In genomic region chr11:11905518-11905917, GRCm38 (mm10) we compare ENCODE assay signal across 31 mouse cellular contexts. TPM values are rescaled to one million over a fixed set of nuclear protein-coding genes. Genes with fewer than 3 reads are reported as not detected.
"Had no signal": no experiment of that assay in that cellular context is flagged by ENCODE, and none has a peak within 500 bp of the region (broad histone marks: within the 10 kb centered on the region; RNA-seq: fewer than 3 reads in every experiment).

No protein-coding gene starts in this region.

- H3K27me3 ChIP-seq: limb, embryonic 12.5 days; limb, embryonic 13.5 days; limb, embryonic 15.5 days; liver, embryonic 12.5 days; liver, embryonic 13.5 days; liver, embryonic 15.5 days; lung, embryonic 15.5 days; midbrain, embryonic 12.5 days; midbrain, embryonic 13.5 days; midbrain, embryonic 15.5 days had no signal

- H3K4me1 ChIP-seq: limb, embryonic 10.5 days; liver, embryonic 15.5 days; midbrain, embryonic 12.5 days; midbrain, embryonic 13.5 days; midbrain, embryonic 15.5 days had no signal

- H3K4me2 ChIP-seq: limb, embryonic 12.5 days; limb, embryonic 13.5 days; limb, embryonic 15.5 days; liver, embryonic 11.5 days; liver, embryonic 12.5 days; liver, embryonic 13.5 days; liver, embryonic 15.5 days; lung, embryonic 14.5 days; lung, embryonic 15.5 days; midbrain, embryonic 11.5 days; midbrain, embryonic 12.5 days; midbrain, embryonic 13.5 days; midbrain, embryonic 15.5 days had no signal

- H3K27ac ChIP-seq: limb, embryonic 10.5 days; limb, embryonic 12.5 days; limb, embryonic 13.5 days; limb, embryonic 15.5 days; liver, embryonic 12.5 days; liver, embryonic 13.5 days; liver, embryonic 14.5 days; liver, embryonic 15.5 days; lung, embryonic 15.5 days; macrophage; midbrain, embryonic 10.5 days; midbrain, embryonic 12.5 days; midbrain, embryonic 13.5 days; midbrain, embryonic 15.5 days had no signal

- DNase-seq: left cerebral cortex, postnatal 4 days; liver; liver, embryonic 13.5 days; liver, postnatal 0 days; lung, adult 18-20 months; lung, adult 2 months; lung, embryonic 14.5 days; lung, postnatal 10 days; lung, postnatal 14 days; lung, postnatal 36 days; lung, postnatal 4 days; midbrain, embryonic 14.5 days had no signal

- H3K4me3 ChIP-seq: limb, embryonic 10.5 days; limb, embryonic 12.5 days; limb, embryonic 13.5 days; limb, embryonic 15.5 days; liver, embryonic 12.5 days; liver, embryonic 13.5 days; liver, embryonic 15.5 days; lung, embryonic 15.5 days; megakaryocyte, embryonic 14.5 days; midbrain, embryonic 10.5 days; midbrain, embryonic 12.5 days; midbrain, embryonic 13.5 days; midbrain, embryonic 15.5 days; myocyte had no signal

- H3K36me3 ChIP-seq: limb, embryonic 10.5 days; limb, embryonic 12.5 days; limb, embryonic 13.5 days; limb, embryonic 15.5 days; liver, embryonic 12.5 days; liver, embryonic 13.5 days; liver, embryonic 15.5 days; lung, embryonic 15.5 days; midbrain, embryonic 10.5 days; midbrain, embryonic 12.5 days; midbrain, embryonic 13.5 days; midbrain, embryonic 15.5 days had no signal

- H3K9ac ChIP-seq: limb, embryonic 12.5 days; limb, embryonic 13.5 days; limb, embryonic 15.5 days; liver, embryonic 12.5 days; liver, embryonic 13.5 days; liver, embryonic 14.5 days; liver, embryonic 15.5 days; liver, postnatal 0 days; lung, embryonic 14.5 days; lung, embryonic 15.5 days; midbrain, embryonic 12.5 days; midbrain, embryonic 13.5 days; midbrain, embryonic 15.5 days had no signal

- H3K9me3 ChIP-seq: limb, embryonic 10.5 days; limb, embryonic 12.5 days; limb, embryonic 13.5 days; limb, embryonic 15.5 days; liver, embryonic 12.5 days; liver, embryonic 13.5 days; liver, embryonic 15.5 days; lung, embryonic 15.5 days; megakaryocyte, embryonic 14.5 days; midbrain, embryonic 10.5 days; midbrain, embryonic 12.5 days; midbrain, embryonic 13.5 days; midbrain, embryonic 15.5 days had no signal

RNA-seq across cellular contexts. Expression of gene Ddc, which starts 7.6 kb away (rescaled TPM):
- total RNA-seq: megakaryocyte progenitor cell, adult 5-6 weeks; monocyte, adult 5-6 weeks had no signal
- polyA plus RNA-seq: macrophage had no signal
